Mouse (Mus musculus): ENCODE measurements around the gene Rps6ka5. TPM values are rescaled to one million over a fixed set of nuclear protein-coding genes. Genes with fewer than 3 reads are reported as not detected.
A peak's percentile ranks its signal among the peaks of the same experiment; 100 is the strongest.

Rps6ka5 gene
- total RNA-seq, 2 experiments from 2014 or later: 25.4 to 26.2 TPM

- ATAC-seq (replicated peaks; ENCODE audit: poor library complexity): no peak
Measured at GRCm38 (mm10) chr12:100725458-100725786, 1.4 kb downstream of the Rps6ka5 start.

GRCm38 (mm10) chr12:100724606-100725457, 2.0 kb downstream of the Rps6ka5 start:
- peak; percentile 78 for ATAC-seq (replicated peaks; ENCODE audit: poor library complexity)

GRCm38 (mm10) chr12:100724182-100724581, 2.6 kb downstream of the Rps6ka5 start:
- no peak for ATAC-seq (replicated peaks; ENCODE audit: poor library complexity)

GRCm38 (mm10) chr12:100720801-100721200, 6.0 kb downstream of the Rps6ka5 start:
- no peak for ATAC-seq (replicated peaks; ENCODE audit: poor library complexity)

GRCm38 (mm10) chr12:100717446-100717845, 9.3 kb downstream of the Rps6ka5 start:
- ATAC-seq (replicated peaks; ENCODE audit: poor library complexity): no peak

GRCm38 (mm10) chr12:100716969-100717368, 9.8 kb downstream of the Rps6ka5 start:
- ATAC-seq (replicated peaks; ENCODE audit: poor library complexity): peak; percentile 56

GRCm38 (mm10) chr12:100711819-100712218, 15.0 kb downstream of the Rps6ka5 start:
- peak; percentile 20 for ATAC-seq (replicated peaks; ENCODE audit: poor library complexity)

GRCm38 (mm10) chr12:100711116-100711691, 15.6 kb downstream of the Rps6ka5 start:
- no peak for ATAC-seq (replicated peaks; ENCODE audit: poor library complexity)

- ATAC-seq (replicated peaks; ENCODE audit: poor library complexity): peak; percentile 47
Measured at GRCm38 (mm10) chr12:100710432-100710831, 16.4 kb downstream of the Rps6ka5 start.

- ATAC-seq (replicated peaks; ENCODE audit: poor library complexity): no peak
Measured at GRCm38 (mm10) chr12:100707312-100707711, 19.5 kb downstream of the Rps6ka5 start.

- no peak for ATAC-seq (replicated peaks; ENCODE audit: poor library complexity)
Measured at GRCm38 (mm10) chr12:100705057-100705722, 21.6 kb downstream of the Rps6ka5 start.

- ATAC-seq (replicated peaks; ENCODE audit: poor library complexity): no peak
Measured at GRCm38 (mm10) chr12:100698019-100698418, 28.8 kb downstream of the Rps6ka5 start.

- ATAC-seq (replicated peaks; ENCODE audit: poor library complexity): no peak
Measured at GRCm38 (mm10) chr12:100696621-100697020, 30.2 kb downstream of the Rps6ka5 start.

GRCm38 (mm10) chr12:100695252-100695651, 31.5 kb downstream of the Rps6ka5 start:
- ATAC-seq (replicated peaks; ENCODE audit: poor library complexity): no peak

GRCm38 (mm10) chr12:100692208-100692607, 34.6 kb downstream of the Rps6ka5 start:
- no peak for ATAC-seq (replicated peaks; ENCODE audit: poor library complexity)

- ATAC-seq (replicated peaks; ENCODE audit: poor library complexity): no peak
Measured at GRCm38 (mm10) chr12:100690444-100690843, 36.3 kb downstream of the Rps6ka5 start.

GRCm38 (mm10) chr12:100688177-100688576, 38.6 kb downstream of the Rps6ka5 start:
- peak; percentile 93 for ATAC-seq (replicated peaks; ENCODE audit: poor library complexity)

- no peak for ATAC-seq (replicated peaks; ENCODE audit: poor library complexity)
Measured at GRCm38 (mm10) chr12:100687001-100687400, 39.8 kb downstream of the Rps6ka5 start.

GRCm38 (mm10) chr12:100681752-100682151, 45.0 kb downstream of the Rps6ka5 start:
- peak; percentile 55 for ATAC-seq (replicated peaks; ENCODE audit: poor library complexity)

- ATAC-seq (replicated peaks; ENCODE audit: poor library complexity): peak; percentile 57
Measured at GRCm38 (mm10) chr12:100681241-100681640, 45.5 kb downstream of the Rps6ka5 start.

GRCm38 (mm10) chr12:100680676-100681075, 46.1 kb downstream of the Rps6ka5 start:
- ATAC-seq (replicated peaks; ENCODE audit: poor library complexity): no peak
